Mouse (Mus musculus) spleen, adult 18-20 months (tissue): ENCODE results near the gene Cpz.

Experiments used
- DNase-seq, 2 experiments: peaks; one replicate each; pipeline ENCODE4 v3.0.0; 2022; ENCODE audit warnings: mixed read lengths in 2 of 2

The Cpz gene

GRCm38 (mm10) chr5:35524381-35524780, 1.1 kb downstream of the Cpz start:
- no peak for DNase-seq

- peak in 1 of 2 experiments; percentile 46 for DNase-seq
Observed at GRCm38 (mm10) chr5:35523735-35524134, 1.8 kb downstream of the Cpz start.

GRCm38 (mm10) chr5:35516781-35517180, 8.7 kb downstream of the Cpz start:
- no peak for DNase-seq

- DNase-seq: peak in 1 of 2 experiments; percentile 21
Observed at GRCm38 (mm10) chr5:35510589-35510988, 14.9 kb downstream of the Cpz start.

GRCm38 (mm10) chr5:35505016-35505415, 20.5 kb downstream of the Cpz start:
- no peak for DNase-seq

- DNase-seq: no peak
Observed at GRCm38 (mm10) chr5:35497344-35497743, 28.2 kb downstream of the Cpz start.

GRCm38 (mm10) chr5:35495989-35496388, 29.5 kb downstream of the Cpz start:
- no peak for DNase-seq

- no peak for DNase-seq
Observed at GRCm38 (mm10) chr5:35494773-35495390, 30.6 kb downstream of the Cpz start.

GRCm38 (mm10) chr5:35493770-35494169, 31.7 kb downstream of the Cpz start:
- no peak for DNase-seq

GRCm38 (mm10) chr5:35479521-35479920, 46.0 kb downstream of the Cpz start:
- no peak for DNase-seq

GRCm38 (mm10) chr5:35475236-35475635, 50.3 kb downstream of the Cpz start:
- DNase-seq: peak in 1 of 2 experiments; percentile 7

- no peak for DNase-seq
Observed at GRCm38 (mm10) chr5:35470885-35471528, 54.5 kb downstream of the Cpz start.

GRCm38 (mm10) chr5:35465966-35466635, 59.4 kb downstream of the Cpz start:
- no peak for DNase-seq

GRCm38 (mm10) chr5:35462081-35462480, 63.4 kb downstream of the Cpz start:
- DNase-seq: no peak

- DNase-seq: no peak
Observed at GRCm38 (mm10) chr5:35459760-35460159, 65.7 kb downstream of the Cpz start.

GRCm38 (mm10) chr5:35458267-35458666, 67.2 kb downstream of the Cpz start:
- no peak for DNase-seq

- DNase-seq: no peak
Observed at GRCm38 (mm10) chr5:35457364-35457763, 68.1 kb downstream of the Cpz start.

- no peak for DNase-seq
Observed at GRCm38 (mm10) chr5:35454187-35454800, 71.2 kb downstream of the Cpz start.
